Mouse (Mus musculus): ENCODE measurements around the gene Pxdc1. TPM values are rescaled to one million over a fixed set of nuclear protein-coding genes. Genes with fewer than 3 reads are reported as not detected.

Pxdc1 gene
- polyA plus RNA-seq, 1 experiment = 8.9 TPM

GRCm38 (mm10) chr13:34643926-34644325, 9.4 kb downstream of the Pxdc1 start:
- Histone ChIP-seq H3K27me3 (replicated peaks; ENCODE audit: control insufficient read depth, insufficient read depth, low read length) (no peaks in the 10 kb centered on the region), H3K4me1 (ENCODE audit: control insufficient read depth, insufficient read depth, low read length) (no peaks in the 10 kb centered on the region), H3K4me3 (ENCODE audit: insufficient read depth, low read depth, low read length) (no peak overlapping the region), H3K36me3 (ENCODE audit: control insufficient read depth, insufficient read depth, low read length) (no peaks in the 10 kb centered on the region), H3K27ac (ENCODE audit: insufficient read depth, low read depth, low read length) (no peak overlapping the region)
- no peak for DNase-seq
- no peak for TF ChIP-seq POLR2A (IDR thresholded peaks at IDR 0.05; ENCODE audit: low read depth, low read length)
- no peak for TF ChIP-seq CTCF (conservative IDR thresholded peaks at IDR 0.05; ENCODE audit: insufficient read depth, insufficient read length, low read depth, low read length)
- 74% methylated on average over 4 of the region's 4 CpGs for WGBS

GRCm38 (mm10) chr13:34642941-34643875, 10.1 kb downstream of the Pxdc1 start:
- Histone ChIP-seq H3K36me3 (ENCODE audit: control insufficient read depth, insufficient read depth, low read length) (no peaks in the 10 kb centered on the region), H3K4me1 (ENCODE audit: control insufficient read depth, insufficient read depth, low read length) (no peaks in the 10 kb centered on the region), H3K4me3 (ENCODE audit: insufficient read depth, low read depth, low read length) (no peak overlapping the region), H3K27ac (ENCODE audit: insufficient read depth, low read depth, low read length) (no peak overlapping the region), H3K27me3 (replicated peaks; ENCODE audit: control insufficient read depth, insufficient read depth, low read length) (no peaks in the 10 kb centered on the region)
- no peak for TF ChIP-seq POLR2A (IDR thresholded peaks at IDR 0.05; ENCODE audit: low read depth, low read length)
- TF ChIP-seq CTCF (conservative IDR thresholded peaks at IDR 0.05; ENCODE audit: insufficient read depth, insufficient read length, low read depth, low read length) = peak; percentile 54
- 30% methylated on average over 7 of the region's 7 CpGs for WGBS
- peak; percentile 52 for DNase-seq

GRCm38 (mm10) chr13:34641066-34641465, 12.2 kb downstream of the Pxdc1 start:
- Histone ChIP-seq H3K4me3 (ENCODE audit: insufficient read depth, low read depth, low read length) (no peak overlapping the region), H3K27ac (ENCODE audit: insufficient read depth, low read depth, low read length) (no peak overlapping the region), H3K36me3 (ENCODE audit: control insufficient read depth, insufficient read depth, low read length) (no peaks in the 10 kb centered on the region), H3K4me1 (ENCODE audit: control insufficient read depth, insufficient read depth, low read length) (no peaks in the 10 kb centered on the region), H3K27me3 (replicated peaks; ENCODE audit: control insufficient read depth, insufficient read depth, low read length) (no peaks in the 10 kb centered on the region)
- no peak for DNase-seq
- TF ChIP-seq POLR2A (IDR thresholded peaks at IDR 0.05; ENCODE audit: low read depth, low read length) (no peak), CTCF (conservative IDR thresholded peaks at IDR 0.05; ENCODE audit: insufficient read depth, insufficient read length, low read depth, low read length) (no peak)
- WGBS = 54% methylated on average over 2 of the region's 2 CpGs

GRCm38 (mm10) chr13:34635978-34636377, 17.3 kb downstream of the Pxdc1 start:
- 19% methylated on average over 5 of the region's 5 CpGs for WGBS
- H3K4me1 ChIP-seq (ENCODE audit: control insufficient read depth, insufficient read depth, low read length) = no peaks in the 10 kb centered on the region
- no peak overlapping the region for H3K27ac ChIP-seq (ENCODE audit: insufficient read depth, low read depth, low read length)
- DNase-seq = peak; percentile 75
- H3K4me3 ChIP-seq (ENCODE audit: insufficient read depth, low read depth, low read length) = no peak overlapping the region
- TF ChIP-seq CTCF (conservative IDR thresholded peaks at IDR 0.05; ENCODE audit: insufficient read depth, insufficient read length, low read depth, low read length) (peak; percentile 84), POLR2A (IDR thresholded peaks at IDR 0.05; ENCODE audit: low read depth, low read length) (no peak)
- no peaks in the 10 kb centered on the region for H3K27me3 ChIP-seq (replicated peaks; ENCODE audit: control insufficient read depth, insufficient read depth, low read length)
- no peaks in the 10 kb centered on the region for H3K36me3 ChIP-seq (ENCODE audit: control insufficient read depth, insufficient read depth, low read length)

GRCm38 (mm10) chr13:34630319-34630718, 23.0 kb downstream of the Pxdc1 start:
- no peak for TF ChIP-seq CTCF (conservative IDR thresholded peaks at IDR 0.05; ENCODE audit: insufficient read depth, insufficient read length, low read depth, low read length)
- TF ChIP-seq POLR2A (IDR thresholded peaks at IDR 0.05; ENCODE audit: low read depth, low read length) = no peak
- H3K36me3 ChIP-seq (ENCODE audit: control insufficient read depth, insufficient read depth, low read length) = no peaks in the 10 kb centered on the region
- WGBS = 96% methylated on average over 8 of the region's 8 CpGs
- no peak overlapping the region for H3K4me3 ChIP-seq (ENCODE audit: insufficient read depth, low read depth, low read length)
- no peak for DNase-seq
- no peak overlapping the region for H3K27ac ChIP-seq (ENCODE audit: insufficient read depth, low read depth, low read length)
- no peaks in the 10 kb centered on the region for H3K4me1 ChIP-seq (ENCODE audit: control insufficient read depth, insufficient read depth, low read length)
- no peaks in the 10 kb centered on the region for H3K27me3 ChIP-seq (replicated peaks; ENCODE audit: control insufficient read depth, insufficient read depth, low read length)

- DNase-seq = no peak
- Histone ChIP-seq H3K27me3 (replicated peaks; ENCODE audit: control insufficient read depth, insufficient read depth, low read length) (no peaks in the 10 kb centered on the region), H3K27ac (ENCODE audit: insufficient read depth, low read depth, low read length) (no peak overlapping the region), H3K36me3 (ENCODE audit: control insufficient read depth, insufficient read depth, low read length) (no peaks in the 10 kb centered on the region), H3K4me1 (ENCODE audit: control insufficient read depth, insufficient read depth, low read length) (no peaks in the 10 kb centered on the region), H3K4me3 (ENCODE audit: insufficient read depth, low read depth, low read length) (no peak overlapping the region)
- WGBS = 92% methylated on average over 5 of the region's 5 CpGs
- TF ChIP-seq POLR2A (IDR thresholded peaks at IDR 0.05; ENCODE audit: low read depth, low read length) (no peak), CTCF (conservative IDR thresholded peaks at IDR 0.05; ENCODE audit: insufficient read depth, insufficient read length, low read depth, low read length) (no peak)
These were observed 23.5 kb downstream of the Pxdc1 start for GRCm38 (mm10) chr13:34629741-34630140.

GRCm38 (mm10) chr13:34627446-34627845, 25.8 kb downstream of the Pxdc1 start:
- DNase-seq = no peak
- no peaks in the 10 kb centered on the region for H3K27me3 ChIP-seq (replicated peaks; ENCODE audit: control insufficient read depth, insufficient read depth, low read length)
- H3K36me3 ChIP-seq (ENCODE audit: control insufficient read depth, insufficient read depth, low read length) = no peaks in the 10 kb centered on the region
- no peak overlapping the region for H3K4me3 ChIP-seq (ENCODE audit: insufficient read depth, low read depth, low read length)
- no peak overlapping the region for H3K27ac ChIP-seq (ENCODE audit: insufficient read depth, low read depth, low read length)
- H3K4me1 ChIP-seq (ENCODE audit: control insufficient read depth, insufficient read depth, low read length) = no peaks in the 10 kb centered on the region
- 48% methylated on average over 3 of the region's 3 CpGs for WGBS
- TF ChIP-seq CTCF (conservative IDR thresholded peaks at IDR 0.05; ENCODE audit: insufficient read depth, insufficient read length, low read depth, low read length) (no peak), POLR2A (IDR thresholded peaks at IDR 0.05; ENCODE audit: low read depth, low read length) (no peak)
